Mouse (Mus musculus) T-helper 2 cell (primary cell): Measurements from ENCODE around the gene Ano10.
"Not testable (repeated sequence)": the region's sequence is repeated elsewhere in the genome, so short reads cannot be mapped to it uniquely, and the experiment has no call there.

ENCODE experiments used
- in situ Hi-C: fragments of 300-600 bp; cut with MboI, MseI; formaldehyde crosslinking; loops from one replicate; pipeline ENCODE4 v1.15.1; 2025; ENCODE audit warnings: high pct_unique_total_duplicates

Ano10 gene

DNA sequence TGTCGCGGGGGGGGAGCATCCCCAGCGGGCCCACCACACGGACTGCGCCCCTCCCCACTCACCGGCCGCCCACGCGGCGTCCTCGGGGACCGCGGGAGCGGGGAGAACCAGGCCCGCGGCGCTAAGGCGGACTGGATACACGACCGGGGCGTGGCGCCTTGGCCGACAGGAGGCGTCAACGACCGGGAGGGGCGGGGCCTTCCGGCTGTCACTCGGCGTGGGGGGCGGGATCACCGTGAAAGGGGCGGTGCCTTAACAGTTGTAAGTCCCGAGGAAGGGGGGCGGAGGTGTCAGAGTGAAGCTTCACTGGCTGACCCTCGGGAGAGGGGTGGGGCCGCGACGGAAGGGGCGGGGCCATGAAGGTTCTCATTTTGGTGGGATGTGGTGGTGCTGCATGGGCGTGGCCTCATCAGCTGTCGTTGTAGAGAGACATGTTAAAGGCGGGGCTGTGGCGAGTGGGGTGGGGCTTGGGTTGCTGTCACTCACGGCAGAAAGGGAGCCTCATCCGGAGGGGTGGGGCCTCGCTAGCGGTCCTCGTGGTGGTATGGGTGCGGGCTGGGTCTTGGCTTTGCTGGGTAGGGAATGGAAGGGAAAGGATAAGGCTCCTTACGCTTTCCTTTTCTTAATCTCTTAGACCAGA lies at the start of gene Ano10:
Gene Ano10 (minus strand): TSS at position 182 of the 640 bp plus-strand sequence.
- in situ Hi-C loops = loop anchor here (10.0 kb wide), 1 partner anchor 660 kb away; the partner anchor contains the start of genes 1110059G10Rik and Kif15

DNA sequence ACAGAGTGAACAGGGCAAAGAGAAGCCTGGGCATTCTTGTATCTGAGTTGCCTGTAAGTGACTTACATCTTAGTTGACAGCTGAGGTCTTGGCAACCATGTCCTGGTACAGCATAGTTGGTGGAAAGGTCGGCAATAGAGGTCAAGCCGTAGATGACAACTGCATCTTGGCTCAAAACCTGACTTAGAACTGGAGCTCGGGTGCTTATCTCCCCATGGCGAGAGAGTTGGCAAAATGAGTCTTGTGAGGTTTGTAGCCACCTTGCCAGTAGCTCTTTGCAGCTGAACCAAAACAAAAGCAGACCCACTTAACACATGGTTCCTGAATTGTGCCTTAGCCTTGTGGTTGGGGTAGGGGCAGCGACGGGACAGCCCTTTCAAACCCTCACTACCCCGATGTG lies 49.2 kb upstream of the Ano10 start:
- in situ Hi-C loops = no loop called here

DNA sequence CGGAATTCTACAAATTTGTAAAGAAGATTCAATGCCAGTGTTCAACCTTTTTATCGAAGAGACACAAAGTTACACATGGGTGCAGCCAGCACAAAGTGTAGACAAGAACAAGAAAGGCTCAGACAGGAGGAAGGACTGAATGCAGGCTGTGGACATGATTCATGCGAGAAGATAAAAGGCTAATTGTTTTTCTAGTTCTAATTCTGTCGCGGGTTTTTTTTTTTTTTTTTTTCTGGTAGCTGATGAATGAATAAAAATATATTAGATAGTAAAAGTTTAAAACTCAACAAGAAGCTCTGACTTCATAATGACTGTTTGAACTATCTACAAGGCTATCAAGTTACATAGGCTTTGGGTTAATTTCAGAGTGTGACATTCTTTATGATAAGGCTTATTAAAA lies 45.7 kb upstream of the Ano10 start:
- in situ Hi-C loops = no loop called here

DNA sequence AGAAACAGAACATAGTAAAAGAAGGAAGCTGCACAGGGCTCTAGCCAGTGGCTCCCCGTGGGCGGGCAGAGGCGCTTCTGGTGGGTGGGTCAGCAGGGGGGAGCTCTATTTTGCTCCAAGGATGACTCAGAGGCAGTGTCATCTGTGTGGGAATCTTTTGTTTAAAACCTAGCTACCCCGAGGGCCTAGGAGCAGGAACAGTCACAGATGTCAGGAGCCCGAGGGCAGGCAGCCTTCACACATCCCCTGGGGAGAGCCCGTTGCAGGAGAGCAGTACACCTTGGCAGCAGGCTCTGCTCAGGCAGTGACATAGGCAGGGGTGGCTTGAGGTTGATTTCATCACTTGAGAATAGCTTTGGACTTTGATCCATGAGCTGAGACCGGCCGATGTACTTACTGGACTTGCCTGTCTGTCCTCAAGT lies 43.3 kb upstream of the Ano10 start:
- in situ Hi-C loops = no loop called here

DNA sequence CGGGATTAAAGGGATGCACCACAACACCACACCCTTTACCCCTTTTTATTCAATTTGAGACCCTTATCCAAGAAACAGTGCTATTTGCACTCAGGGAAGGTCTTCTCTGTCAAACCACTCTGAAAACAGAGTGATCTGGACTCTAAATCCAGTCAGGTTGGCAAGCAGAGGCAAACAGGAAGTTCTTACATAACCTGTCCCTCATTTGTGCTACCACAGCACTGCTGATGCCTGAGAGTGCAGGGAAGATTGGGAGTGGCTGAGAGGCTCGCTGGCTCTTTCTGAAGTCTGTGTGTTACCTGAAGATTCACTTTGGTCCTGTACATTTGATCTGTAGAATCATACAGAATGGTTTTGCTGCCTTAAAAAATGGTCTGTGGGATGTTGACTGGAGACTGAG lies 42.5 kb upstream of the Ano10 start:
- in situ Hi-C loops = no loop called here

DNA sequence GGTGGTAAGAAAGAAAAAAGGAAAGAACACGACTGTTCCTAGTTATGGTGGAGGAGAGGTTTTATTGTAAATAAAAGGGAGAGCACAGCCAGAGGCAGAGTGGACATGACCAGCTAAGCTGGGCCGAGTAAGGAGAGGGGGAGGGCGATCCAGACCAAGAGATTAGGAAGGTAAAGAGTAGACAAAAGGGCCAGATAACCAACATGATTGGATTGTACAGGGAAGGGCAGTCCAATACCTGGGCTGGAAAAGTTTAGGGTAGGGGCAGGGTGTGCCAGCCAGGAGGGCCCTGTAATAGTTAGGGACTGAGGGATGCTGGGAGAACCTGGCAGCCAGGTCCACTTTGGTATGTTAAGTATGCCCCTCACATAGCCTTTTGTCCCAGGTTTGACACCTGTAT lies 34.0 kb upstream of the Ano10 start:
- in situ Hi-C loops = no loop called here

DNA sequence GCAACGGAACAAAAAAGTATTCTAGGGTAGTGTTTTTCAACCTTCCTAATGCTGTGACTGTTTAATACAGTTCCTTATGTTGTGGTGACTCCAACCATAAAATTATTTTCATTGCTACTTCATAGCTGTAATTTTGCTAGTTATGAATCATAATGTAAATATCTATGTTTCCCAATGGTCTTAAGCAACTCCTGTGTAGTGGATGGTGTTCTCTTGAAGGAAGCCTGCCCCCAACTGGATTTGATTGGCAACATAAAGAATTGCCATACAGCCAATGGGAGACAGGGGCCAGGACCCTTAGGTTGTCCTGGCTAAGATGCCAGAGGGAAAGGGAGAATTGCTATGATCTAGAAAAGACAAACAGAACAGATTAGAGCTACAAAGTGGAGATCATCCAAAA lies 31.8 kb upstream of the Ano10 start:
- in situ Hi-C loops = no loop called here

DNA sequence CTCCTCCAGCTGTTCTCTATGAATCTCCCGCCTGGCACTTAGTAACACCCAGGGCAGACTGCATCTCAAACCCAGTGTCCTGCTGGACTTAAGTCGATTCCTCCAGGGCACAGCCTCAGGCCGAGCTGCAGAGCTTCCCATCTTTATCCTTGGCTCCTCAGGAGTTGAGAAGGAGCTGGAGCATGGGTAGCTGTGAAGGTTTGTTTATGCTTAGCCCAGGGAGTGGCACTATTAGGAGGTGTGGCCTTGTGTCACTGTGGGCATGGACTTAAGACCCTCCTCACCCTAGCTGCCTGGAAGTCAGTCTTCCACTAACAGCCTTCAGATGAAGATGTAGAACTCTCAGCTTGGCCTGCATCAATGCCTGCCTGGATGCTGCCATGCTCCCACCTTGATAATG lies 28.1 kb upstream of the Ano10 start:
- in situ Hi-C loops = no loop called here

DNA sequence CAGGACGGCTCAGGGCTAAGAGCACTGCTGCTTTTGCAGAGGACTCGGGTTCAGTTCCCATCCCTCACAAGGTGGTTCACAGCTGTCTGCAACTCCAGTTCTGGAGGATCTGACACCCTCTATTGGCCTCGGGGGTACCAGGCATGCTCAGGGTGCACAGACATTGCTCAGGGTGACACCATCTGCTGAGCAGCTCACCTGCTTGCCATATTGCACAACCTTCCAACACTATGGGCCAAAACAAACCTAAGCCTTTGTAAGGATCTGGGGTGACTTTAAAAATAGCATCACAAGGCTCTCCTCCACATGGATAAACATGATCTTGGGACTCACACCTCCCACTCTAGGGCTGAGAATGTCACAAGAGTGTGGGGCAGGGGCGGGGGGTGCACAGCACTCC lies 26.4 kb upstream of the Ano10 start:
- in situ Hi-C loops = no loop called here

DNA sequence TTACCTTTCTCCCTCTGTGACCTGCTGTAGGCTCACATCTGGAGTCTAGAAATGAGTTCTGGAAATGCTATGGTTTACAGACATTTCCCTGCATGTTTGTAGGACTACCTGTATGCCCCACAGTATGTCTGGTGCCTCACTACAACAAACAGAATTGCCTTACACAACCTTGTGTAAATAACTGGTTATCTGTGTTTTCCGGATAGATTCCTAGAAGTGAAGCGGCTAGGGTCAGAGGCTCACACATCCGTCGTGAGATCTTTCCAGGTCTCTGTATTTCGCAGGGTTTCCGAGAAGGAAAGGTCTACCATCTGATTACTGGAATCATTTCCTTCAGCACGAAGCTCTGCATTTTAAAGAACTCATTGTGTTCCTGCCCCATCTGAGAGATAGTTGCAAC lies 22.3 kb upstream of the Ano10 start:
- in situ Hi-C loops = no loop called here

DNA sequence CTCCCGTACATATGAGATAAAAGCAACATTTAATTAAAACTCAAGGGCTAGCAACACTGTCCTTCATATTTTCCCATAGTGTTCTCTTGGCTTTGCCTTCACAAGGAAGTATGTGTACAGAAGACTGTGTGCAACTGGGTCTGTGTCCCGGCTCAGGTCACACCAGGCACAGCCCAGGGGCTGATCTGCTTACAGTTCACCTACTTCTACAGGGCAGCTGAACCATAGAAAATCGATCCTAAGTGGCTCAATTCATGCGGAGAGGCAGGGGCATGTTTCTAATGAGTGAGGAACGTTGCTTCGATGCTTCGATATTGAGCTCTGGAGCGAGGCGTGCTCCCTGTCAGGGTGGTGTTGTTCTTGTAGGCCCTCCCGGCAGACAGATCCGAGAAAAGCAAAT lies 21.3 kb upstream of the Ano10 start:
- in situ Hi-C loops = no loop called here

DNA sequence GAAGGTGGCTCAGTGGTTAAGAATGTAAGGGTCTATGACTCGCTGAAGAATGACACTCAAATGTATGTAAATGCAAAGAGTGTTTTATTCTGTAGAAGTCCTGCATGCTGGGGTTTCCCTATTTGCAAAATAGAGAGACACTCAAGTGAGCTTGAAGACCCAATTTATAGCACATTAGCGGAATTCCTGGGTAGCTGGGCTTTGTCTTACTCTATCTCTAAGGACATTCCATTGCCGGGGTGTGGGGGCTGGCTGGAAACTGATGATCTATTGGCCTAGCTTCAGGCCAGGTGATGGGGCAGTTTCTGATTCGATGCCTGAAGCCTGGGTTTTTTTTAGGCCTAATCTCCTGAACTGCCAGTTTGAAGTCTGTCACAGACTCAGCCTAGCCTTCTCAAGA lies 20.7 kb upstream of the Ano10 start:
- in situ Hi-C loops = no loop called here

DNA sequence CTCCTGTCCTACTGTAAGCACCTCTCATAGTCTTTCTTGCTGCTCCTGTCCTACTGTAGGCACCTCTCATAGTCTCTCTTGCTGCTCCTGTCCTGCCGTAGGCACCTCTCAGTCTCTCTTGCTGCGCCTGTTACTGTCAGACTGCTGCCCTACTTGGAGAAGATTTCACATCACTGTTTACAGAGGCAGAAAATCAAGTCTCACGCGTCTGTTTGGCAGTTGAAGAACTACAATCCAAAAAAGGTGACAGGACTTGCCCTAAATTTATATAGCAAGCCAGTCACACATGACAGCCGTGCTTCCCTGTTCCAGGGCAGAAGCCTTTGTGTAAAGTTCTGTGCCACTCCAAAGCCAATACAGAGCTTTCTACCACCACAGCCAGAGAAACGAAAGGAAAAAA lies 20.2 kb upstream of the Ano10 start:
- in situ Hi-C loops = no loop called here

DNA sequence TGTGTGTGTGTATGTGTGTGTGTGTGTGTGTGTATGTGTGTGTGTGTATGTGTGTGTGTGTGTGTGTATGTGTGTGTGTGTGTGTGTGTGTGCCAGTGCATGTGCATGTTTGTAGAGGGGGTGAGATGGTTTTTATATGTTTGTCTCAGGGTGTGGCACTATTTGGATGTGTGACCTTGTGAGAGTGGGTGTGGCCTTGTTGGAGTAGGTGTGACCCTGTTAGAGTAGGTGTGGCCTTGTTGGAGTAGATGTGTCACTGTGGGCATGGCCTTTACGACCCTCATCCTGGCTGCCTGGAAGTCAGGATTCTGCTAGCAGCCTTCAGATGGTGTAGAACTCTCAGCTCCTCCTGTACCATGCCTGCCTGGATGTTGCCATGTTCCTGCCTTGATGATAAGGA lies 18.9 kb upstream of the Ano10 start:
- in situ Hi-C loops = not testable (repeated sequence)

DNA sequence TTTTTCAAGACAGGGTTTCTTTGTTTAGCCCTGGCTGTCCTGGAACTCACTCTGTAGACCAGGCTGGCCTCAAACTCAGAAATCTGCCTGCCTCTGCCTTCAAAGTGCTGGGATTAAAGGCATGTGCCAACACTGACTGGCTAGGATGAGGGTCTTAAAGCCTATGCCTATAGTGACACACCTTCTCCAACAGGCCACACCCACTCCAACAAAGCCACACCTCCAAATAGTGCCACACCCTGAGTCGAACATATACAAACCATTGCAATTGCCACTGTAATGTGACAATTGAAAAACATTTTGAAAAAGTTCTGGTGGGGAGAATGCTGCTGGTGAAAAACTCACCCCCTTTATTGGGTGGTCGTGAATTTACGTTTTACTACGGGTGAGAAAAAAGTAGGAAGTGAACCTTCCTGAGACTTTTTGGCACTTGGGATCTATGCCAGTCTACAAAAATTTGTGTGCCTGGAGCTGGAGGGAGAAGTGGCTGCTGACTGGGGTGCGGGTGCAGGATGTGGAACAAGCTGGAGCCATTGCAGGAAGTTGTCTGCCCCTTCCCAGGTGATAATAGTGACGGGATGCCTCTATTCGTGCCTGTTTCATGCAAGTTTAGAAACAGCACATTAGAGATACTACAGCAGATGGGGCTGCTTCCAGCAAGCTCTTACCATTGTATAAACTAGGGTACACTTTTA lies 18.2 kb upstream of the Ano10 start:
- in situ Hi-C loops = no loop called here

DNA sequence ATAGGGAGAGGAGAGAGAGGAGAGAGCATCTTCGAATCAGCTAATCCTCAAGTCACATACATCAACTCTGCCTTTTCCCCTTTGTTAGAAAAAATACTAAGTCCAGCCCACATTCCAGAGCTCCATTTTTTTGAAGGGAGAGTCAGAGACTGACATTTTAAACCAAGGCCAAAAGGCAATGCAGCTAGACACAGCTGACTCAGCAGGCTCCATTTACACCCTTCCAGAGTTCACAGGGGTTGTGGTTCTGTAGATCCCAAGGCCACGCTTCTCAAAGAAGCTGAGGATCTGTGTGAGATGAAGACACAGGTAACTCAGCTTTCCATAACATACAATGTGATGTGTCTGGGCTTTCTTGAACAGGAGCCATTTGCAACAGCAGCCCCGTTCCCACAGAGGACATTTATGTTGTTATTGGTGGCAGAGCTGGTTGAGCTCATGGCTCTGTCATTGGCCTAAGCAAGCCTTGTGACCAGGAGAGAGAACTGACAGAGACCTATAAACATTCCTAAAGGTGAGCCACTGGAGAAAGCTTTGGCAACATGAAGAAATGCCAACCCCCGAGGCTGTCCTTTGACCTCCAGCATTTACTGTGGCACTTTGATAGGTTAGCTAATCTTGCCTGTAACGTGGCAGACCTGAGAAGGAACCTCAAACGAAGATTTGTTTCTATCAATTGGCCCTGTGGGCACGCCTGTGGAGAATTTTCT lies 17.0 kb upstream of the Ano10 start:
- in situ Hi-C loops = no loop called here

DNA sequence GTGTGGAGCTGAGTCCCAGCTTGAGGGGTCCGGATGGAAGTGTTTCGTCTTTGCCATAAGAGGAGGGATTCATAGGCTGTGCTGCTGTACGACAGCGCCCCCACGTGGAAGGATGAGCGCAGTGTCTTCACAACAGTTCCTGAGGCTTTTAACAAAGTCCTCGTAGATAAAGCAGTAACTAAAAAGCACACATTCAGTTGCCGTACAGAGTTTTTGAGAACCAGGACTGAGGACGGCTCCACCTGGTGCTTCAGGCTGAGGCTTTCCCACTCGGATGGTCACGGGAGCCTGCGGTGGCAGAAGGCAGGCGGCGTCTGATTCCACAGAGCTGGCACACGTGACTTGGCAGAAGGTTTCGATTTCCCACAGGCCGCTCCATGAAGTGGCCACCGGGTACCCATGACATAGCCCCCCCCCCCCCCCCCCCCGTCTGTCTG lies 16.4 kb upstream of the Ano10 start:
- in situ Hi-C loops = no loop called here

DNA sequence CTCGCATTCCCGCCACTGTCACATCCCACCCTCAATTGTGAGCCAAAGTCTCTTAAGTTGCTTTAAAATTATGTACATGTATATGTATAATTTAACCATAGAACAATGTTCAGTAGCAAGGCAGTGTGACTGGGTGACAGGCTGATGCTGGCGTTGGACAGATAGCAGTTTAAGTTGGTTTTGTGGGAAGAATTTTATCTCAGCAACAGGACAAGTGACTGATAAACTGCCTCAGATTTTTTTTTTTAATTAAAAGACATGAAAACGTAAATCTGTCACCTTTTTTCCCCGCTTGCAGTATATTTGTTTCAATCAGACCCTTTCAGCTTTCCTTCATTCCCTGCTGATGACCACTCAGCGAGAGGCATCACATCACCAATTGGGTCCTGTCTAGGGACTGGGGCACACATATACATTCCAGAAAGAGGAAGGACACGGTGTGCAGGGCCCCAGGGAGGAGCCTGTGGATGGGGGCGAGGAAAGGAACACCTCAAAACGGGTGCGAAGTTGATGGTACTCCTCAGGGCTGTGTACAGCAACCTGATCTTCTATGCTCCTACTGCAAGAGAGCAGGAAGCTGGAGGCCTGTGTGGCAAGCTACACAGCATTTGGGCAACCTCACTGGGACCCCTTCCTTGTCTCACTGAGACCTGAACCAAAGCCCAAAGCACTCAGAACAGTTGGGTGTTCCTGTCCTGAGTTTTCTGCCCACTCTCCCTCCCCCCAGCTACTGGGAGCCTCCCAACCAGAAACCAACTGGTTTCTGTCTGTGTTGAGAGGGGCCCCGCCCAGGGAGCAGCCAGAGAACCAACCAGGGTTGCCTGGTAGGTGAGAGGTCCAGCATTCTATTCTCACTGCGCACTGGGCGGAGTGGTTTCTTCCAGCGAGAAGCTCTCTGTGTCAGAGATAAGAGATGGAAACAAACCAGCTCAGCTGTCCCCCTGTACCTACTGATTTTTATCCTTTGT lies 15.1 kb upstream of the Ano10 start:
- in situ Hi-C loops = no loop called here

DNA sequence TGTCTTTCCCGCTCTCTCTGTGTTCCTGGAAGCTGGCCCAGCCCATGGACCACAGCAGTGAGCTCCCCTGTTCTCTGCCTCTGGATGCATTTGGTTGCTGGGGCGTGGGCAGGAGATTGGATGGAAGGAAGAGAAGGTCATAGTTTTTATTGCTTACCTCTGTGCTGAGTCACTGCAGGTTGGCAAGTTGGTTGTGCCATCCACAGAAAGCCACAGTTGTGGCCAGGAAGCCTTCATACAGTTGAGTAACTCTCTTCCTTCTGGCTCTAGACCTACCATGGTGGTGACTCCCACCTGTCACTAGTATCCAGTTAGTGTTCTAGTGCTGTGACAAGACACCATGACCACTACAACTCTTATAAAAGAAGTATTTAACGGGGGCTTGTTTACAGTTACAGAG lies 11.1 kb upstream of the Ano10 start:
- in situ Hi-C loops = no loop called here

DNA sequence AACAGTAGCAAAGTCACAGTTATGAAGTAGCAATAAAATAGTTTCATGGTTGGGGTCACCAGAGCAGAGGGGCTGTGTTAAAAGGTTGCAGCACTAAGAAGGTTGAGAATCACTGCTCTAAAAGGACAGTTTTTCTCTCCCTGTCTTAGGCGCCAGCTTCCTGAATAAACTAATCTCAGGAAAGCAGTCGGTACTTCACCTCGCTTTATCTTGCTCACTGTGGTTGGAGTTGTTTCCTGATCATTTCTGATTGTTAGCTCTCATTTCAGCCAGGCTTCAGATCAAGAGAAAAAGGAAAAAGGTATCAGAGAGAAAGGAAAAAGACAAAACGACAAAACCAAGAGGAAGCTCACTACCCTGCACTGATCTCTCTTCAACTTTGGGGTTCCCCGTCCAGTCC lies 1.9 kb upstream of the Ano10 start:
- in situ Hi-C loops = loop anchor here (10.0 kb wide), 1 partner anchor 659 kb away; the partner anchor contains the start of genes 1110059G10Rik and Kif15

DNA sequence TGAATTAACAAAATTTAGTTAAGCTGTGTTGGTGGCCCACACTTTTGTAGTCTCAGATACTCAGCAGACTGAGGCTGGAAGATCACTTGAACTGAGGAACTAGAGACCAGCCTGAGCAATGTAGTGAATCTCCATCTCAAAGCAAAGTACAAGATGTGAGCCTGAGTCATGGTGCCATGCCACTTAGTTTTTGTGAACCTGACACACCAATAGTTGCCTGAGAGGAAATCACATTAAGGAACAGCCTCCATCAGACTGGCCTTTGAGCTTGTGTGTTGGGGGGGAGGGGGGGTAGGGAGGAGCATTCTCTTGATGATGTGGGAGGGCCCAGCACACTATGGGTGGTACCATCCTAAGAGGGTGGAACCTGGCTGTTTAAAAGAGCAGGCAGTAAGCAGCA lies 1.2 kb upstream of the Ano10 start:
- in situ Hi-C loops = loop anchor here (10.0 kb wide), 1 partner anchor 659 kb away; the partner anchor contains the start of genes 1110059G10Rik and Kif15
